Mouse (Mus musculus) cerebellum, adult (tissue): ENCODE data around the gene Mum1.
"Not testable (repeated sequence)": the region's sequence is repeated elsewhere in the genome, so short reads cannot be mapped to it uniquely, and the experiment has no call there.

Experiments used
- ATAC-seq: cut with Nextera tagmentation; 2 replicates; pipeline ENCODE4 v1.9.2; 2017; ENCODE audit warnings: mild to moderate bottlenecking, moderate library complexity, mixed read lengths; ENCODE audit not compliant: insufficient number of reproducible peaks, low FRiP score, low TSS enrichment

Mum1 gene

DNA sequence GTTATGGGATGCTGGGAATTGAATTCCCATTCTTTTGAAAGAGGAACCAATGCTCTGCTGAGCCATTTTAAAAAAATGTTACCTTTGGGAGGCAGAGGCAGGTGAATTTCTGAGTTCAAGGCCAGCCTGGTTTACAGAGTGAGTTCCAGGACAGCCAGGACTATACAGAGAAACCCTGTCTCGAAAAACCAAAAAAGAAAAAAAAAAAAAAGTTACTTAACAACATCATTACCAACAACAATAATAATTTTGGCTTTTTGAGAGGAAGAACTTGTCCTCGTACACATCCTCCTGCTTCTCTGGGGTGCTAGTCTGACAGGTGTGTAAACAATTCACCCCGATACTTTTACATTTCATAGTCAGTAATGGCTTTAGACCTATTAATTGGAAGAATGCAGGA is 22.2 kb downstream of the Mum1 start:
- ATAC-seq: not testable (repeated sequence)

GRCm38 (mm10) chr10:80248971-80249640 is 22.9 kb downstream of the Mum1 start, which contains the start of gene Ndufs7:
Ndufs7 (plus strand) TSS chr10:80249121.
- peak; percentile 65; the same call in 1 of the 2 replicates for ATAC-seq

DNA sequence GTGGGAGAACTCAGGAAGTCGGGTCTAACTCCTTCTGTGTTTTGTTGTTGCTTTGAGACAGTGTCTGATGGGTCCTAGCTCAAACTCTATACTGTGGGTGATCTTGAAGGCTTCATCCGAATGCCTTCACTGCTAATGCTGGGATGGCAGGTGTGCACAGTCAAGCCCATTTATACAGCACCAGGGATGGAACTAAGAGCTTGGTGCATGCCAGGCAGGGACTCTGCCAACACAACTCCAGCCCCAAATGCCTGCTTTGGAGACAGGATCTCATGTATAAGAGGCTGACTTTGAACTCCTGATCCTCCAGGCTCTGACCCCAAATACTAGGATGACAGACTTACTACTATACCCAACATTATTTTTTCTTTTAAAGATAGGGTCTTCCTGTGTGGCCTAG is 23.8 kb downstream of the Mum1 start:
- no peak for ATAC-seq

DNA sequence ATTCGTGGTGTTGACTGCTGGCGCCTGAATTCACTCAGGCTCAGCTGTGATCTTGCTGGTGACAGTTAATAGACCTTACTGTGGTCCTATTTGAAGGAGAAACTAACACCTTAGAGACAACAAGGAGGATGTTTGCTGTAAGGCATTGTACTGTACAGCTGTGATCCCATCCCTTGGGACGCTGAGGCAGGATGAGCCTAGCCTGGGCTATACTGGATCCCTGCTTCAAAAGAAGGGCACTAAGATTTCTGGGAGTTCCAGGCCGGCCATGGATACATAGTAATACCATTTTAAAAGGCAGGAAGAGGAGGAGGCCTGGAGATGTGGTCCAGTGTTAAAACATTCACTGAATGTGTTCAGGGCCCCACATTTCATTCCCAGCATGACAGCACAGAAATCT is 24.3 kb downstream of the Mum1 start:
- no peak for ATAC-seq

DNA sequence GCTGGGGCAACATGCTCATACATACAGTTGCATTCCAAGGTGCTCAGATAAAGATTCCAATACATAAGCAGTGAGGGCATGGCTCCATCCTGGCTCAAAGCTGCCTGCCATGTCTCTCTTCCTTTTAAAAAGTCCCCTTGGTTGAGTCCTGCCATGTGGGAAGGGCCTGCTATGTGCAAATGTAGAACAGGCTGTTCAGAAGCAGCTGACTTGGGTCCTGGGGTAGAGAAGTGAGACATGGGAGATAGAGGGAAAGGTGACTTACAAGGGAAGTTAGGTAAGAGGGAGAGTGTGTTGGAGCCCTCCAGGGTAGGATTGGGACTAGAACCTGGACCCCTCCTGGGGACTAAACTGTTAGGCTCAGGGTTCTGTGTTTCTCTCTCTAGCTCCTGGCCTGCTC is 25.8 kb downstream of the Mum1 start:
- no peak for ATAC-seq

GRCm38 (mm10) chr10:80252493-80253274 is 26.4 kb downstream of the Mum1 start:
- no peak for ATAC-seq

GRCm38 (mm10) chr10:80253551-80253950 is 27.3 kb downstream of the Mum1 start:
- no peak for ATAC-seq

- ATAC-seq: no peak
These were observed 28.4 kb downstream of the Mum1 start for GRCm38 (mm10) chr10:80254331-80255297.

GRCm38 (mm10) chr10:80255881-80256535 is 29.8 kb downstream of the Mum1 start:
- no peak for ATAC-seq

DNA sequence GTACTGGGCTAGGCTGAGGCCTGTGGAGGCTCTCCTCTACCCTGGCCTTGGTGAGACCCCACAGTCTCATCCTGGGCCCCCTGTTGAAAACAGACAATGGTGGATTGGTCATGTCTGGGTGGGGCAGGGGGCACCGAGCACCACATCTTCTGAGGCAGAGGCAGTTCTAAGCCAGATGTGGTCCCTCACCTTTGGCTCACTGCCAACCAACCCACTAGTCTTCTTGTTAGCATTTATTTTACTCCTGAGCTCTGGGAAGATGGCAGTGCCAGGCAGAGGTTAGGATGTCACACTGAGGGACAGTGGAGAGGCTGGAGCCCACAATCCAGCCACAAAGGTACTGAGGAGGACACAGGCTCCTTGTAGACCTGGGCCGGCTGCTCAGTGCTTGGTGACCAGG is 31.7 kb downstream of the Mum1 start:
- no peak for ATAC-seq

GRCm38 (mm10) chr10:80258752-80259462 is 32.7 kb downstream of the Mum1 start:
- ATAC-seq: no peak

DNA sequence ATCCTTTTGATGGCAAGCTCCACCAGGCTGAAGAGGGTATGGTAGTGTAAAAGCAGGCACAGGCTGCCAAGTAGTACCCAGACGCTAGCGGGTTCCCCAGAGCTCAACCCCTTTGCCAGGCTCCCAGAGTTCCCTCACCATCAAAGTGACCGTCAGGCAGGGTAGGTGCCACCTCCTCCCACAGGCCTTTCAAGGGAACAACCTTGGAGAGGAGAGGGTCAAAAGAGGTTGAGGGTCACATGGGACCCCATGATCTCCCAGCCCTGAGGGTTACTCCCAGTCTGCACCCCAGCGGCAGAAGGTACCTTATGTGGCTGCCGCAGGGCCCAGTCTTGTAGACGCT is 33.2 kb downstream of the Mum1 start:
- ATAC-seq: no peak

- peak; percentile 18; the same call in 1 of the 2 replicates for ATAC-seq
These were observed 33.8 kb downstream of the Mum1 start for GRCm38 (mm10) chr10:80259861-80260641.

- peak; percentile 41; the same call in 1 of the 2 replicates for ATAC-seq
These were observed 34.7 kb downstream of the Mum1 start, which contains the start of the genes Gamt and Dazap1 for GRCm38 (mm10) chr10:80260642-80261584. Gamt (minus strand) TSS chr10:80261012. Dazap1 (plus strand) TSS chr10:80261486.

DNA sequence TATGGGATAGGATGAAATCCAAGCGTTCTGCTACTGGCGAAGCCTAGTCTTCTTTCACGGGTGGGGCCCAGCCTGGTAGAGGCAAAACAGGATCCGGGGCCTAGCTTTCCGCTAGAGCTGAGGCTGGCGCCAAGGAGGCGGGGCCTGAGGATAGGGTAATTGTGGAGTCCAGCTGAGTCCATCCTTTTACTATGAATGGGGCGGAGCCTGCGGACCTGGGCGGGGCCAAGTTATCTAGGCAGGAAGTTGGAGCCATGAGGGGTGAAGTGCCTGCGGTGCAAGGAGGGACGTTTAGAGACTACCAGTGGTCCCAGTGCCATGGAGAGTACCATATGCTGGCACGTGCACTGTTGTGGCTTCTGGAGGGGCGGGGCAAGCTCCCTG is 35.3 kb downstream of the Mum1 start:
- peak; percentile 27; the same call in 1 of the 2 replicates for ATAC-seq

DNA sequence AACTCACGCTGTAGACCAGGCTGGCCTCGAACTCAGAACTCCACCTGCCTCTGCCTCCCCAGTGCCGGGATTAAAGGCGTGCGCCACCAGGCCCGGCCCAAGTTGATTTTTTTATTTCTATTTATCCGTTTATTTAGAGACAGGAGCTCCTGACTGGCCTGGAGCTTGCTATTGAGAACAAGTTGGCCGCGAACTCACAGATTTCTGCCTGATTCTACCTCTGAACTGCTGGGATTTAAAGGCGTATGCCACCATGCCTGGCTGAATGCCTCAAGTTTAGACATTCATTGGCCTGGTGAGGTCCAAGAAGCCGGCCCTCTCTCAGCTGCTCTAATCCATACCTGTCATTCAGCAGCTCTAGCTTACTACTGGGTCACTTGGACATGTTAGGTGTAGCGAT is 35.9 kb downstream of the Mum1 start:
- ATAC-seq: no peak

DNA sequence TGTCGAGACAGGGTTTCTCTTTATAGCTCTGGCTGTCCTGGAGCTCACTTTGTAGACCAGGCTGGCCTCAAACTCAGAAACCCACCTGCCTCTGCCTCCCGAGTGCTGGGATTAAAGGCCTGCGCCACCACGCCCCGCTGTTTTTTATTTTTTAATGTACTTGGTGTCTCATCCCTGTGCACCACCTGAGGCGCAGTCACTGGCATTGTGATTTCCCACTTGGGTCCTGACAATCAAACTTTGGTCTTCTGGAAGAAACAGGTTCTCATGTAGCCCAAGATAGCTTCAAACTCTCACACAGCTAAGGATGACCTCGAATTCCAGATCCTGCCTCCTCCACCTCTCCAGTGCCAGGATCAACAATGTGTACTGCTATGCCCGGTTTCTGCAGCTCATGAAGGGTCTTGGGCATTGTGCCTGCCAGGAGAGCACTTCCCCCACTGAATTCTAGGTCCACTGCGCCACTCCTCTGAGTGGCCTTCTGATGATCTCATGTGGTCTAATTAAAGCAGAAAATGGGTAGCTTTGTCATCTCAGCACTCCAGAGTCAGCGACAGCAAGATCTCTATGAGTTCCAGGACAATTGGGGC is 36.6 kb downstream of the Mum1 start:
- ATAC-seq: no peak
